Mouse (Mus musculus) cerebellum, postnatal 14 days (tissue): ENCODE data around the gene Zbtb34.

Experiments
- DNase-seq, 2 experiments: peaks; one replicate each; pipeline ENCODE4 v3.0.0; 2021; ENCODE audit warnings: mixed read lengths in 2 of 2

Zbtb34 gene

GRCm38 (mm10) chr2:33399091-33399490, 32.0 kb downstream of the Zbtb34 start:
- DNase-seq = no peak

GRCm38 (mm10) chr2:33397036-33397435, 34.1 kb downstream of the Zbtb34 start:
- DNase-seq = no peak

GRCm38 (mm10) chr2:33395053-33395452, 36.1 kb downstream of the Zbtb34 start:
- no peak for DNase-seq

GRCm38 (mm10) chr2:33393951-33394635, 37.0 kb downstream of the Zbtb34 start:
- DNase-seq = peak; percentile 72 to 83

GRCm38 (mm10) chr2:33393021-33393420, 38.1 kb downstream of the Zbtb34 start:
- DNase-seq = no peak

- DNase-seq = no peak
These were observed 59.3 kb downstream of the Zbtb34 start for GRCm38 (mm10) chr2:33371648-33372408.

- DNase-seq = peak; percentile 98 to 99
These were observed 60.1 kb downstream of the Zbtb34 start, which contains the start of gene Ralgps1 for GRCm38 (mm10) chr2:33370777-33371647. Ralgps1 (minus strand) TSS chr2:33371486.

- DNase-seq = no peak
These were observed 60.8 kb downstream of the Zbtb34 start for GRCm38 (mm10) chr2:33370276-33370776.

- no peak for DNase-seq
These were observed 61.7 kb downstream of the Zbtb34 start for GRCm38 (mm10) chr2:33369453-33369852.

GRCm38 (mm10) chr2:33368486-33368885, 62.6 kb downstream of the Zbtb34 start:
- DNase-seq = no peak

- no peak for DNase-seq
These were observed 65.2 kb downstream of the Zbtb34 start for GRCm38 (mm10) chr2:33365703-33366471.

GRCm38 (mm10) chr2:33364656-33365055, 66.5 kb downstream of the Zbtb34 start:
- DNase-seq = peak in 1 of 2 experiments; percentile 5

- no peak for DNase-seq
These were observed 67.2 kb downstream of the Zbtb34 start for GRCm38 (mm10) chr2:33363890-33364289.

GRCm38 (mm10) chr2:33361139-33361716, 69.9 kb downstream of the Zbtb34 start:
- DNase-seq = peak in 1 of 2 experiments; percentile 7

- peak in 1 of 2 experiments; percentile 12 for DNase-seq
These were observed 70.6 kb downstream of the Zbtb34 start for GRCm38 (mm10) chr2:33360564-33360963.

GRCm38 (mm10) chr2:33359184-33359583, 71.9 kb downstream of the Zbtb34 start:
- no peak for DNase-seq

- DNase-seq = no peak
These were observed 73.8 kb downstream of the Zbtb34 start for GRCm38 (mm10) chr2:33357250-33357838.
